Mouse (Mus musculus): ENCODE measurements at regions not wholly inside any gene's neighbourhood (a gene's known extent, or its start where the extent isn't known, plus 50 kb on each side); places are given as distances from the start of the nearest gene placed in this dataset.

DNA sequence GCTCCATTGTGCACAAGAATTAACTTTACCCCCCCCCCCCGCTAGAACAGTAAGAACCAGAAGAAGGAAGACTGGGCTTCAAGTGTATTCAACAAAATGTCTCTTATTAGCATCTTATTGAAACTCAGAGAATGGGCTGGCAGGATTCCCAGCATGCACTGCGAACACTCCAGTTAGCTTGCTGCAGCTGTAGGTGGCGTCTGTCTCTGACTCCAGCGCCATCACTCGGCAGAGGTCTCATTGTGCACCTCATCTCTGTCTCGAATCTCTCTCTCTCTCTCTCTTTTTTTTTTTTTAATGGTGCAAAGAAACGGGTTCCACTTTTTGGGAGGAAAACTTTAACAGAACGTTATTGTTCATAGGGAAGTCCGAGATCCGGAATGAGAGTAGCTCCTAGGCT lies 221.6 kb downstream of the Agtpbp1 start:
- WGBS: 45% methylated on average over 10 of the region's 10 CpGs
- H3K4me3 ChIP-seq (ENCODE audit: insufficient read depth, low read depth, low read length): no peak overlapping the region
- H3K4me1 ChIP-seq (ENCODE audit: control insufficient read depth, insufficient read depth, low read length): no peaks in the 10 kb centered on the region
- no peak for TF ChIP-seq CTCF (IDR thresholded peaks at IDR 0.05; ENCODE audit: insufficient read depth, low read depth, low read length)
- no peak for TF ChIP-seq POLR2A (IDR thresholded peaks at IDR 0.05; ENCODE audit: insufficient read depth, low read depth, low read length)
- no peak overlapping the region for H3K27ac ChIP-seq (ENCODE audit: insufficient read depth, low read depth, low read length)

DNA sequence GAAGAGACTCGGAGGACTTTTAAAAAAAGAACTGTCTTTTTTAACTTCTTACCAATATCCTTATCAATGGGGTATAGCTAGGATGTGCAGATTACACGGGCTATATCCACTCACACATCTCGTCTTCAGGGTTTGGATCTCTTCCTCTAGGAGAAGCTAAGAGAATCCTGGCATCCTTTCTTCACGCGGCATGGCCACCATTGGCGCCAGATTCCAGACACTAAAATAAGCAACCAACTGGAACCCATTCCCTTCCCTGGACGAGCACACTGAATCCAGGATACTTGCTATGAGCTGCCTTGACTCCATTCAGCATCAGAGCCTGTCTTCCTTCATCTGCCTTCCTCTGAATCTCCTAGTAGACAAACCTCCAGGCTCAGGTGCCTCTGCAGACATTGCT lies 223.7 kb downstream of the Agtpbp1 start:
- no peak overlapping the region for H3K4me3 ChIP-seq (ENCODE audit: insufficient read depth, low read depth, low read length)
- H3K4me1 ChIP-seq (ENCODE audit: control insufficient read depth, insufficient read depth, low read length): no peaks in the 10 kb centered on the region
- 88% methylated on average over 7 of the region's 7 CpGs for WGBS
- H3K27ac ChIP-seq (ENCODE audit: insufficient read depth, low read depth, low read length): no peak overlapping the region
- TF ChIP-seq CTCF (IDR thresholded peaks at IDR 0.05; ENCODE audit: insufficient read depth, low read depth, low read length) (no peak), POLR2A (IDR thresholded peaks at IDR 0.05; ENCODE audit: insufficient read depth, low read depth, low read length) (no peak)

DNA sequence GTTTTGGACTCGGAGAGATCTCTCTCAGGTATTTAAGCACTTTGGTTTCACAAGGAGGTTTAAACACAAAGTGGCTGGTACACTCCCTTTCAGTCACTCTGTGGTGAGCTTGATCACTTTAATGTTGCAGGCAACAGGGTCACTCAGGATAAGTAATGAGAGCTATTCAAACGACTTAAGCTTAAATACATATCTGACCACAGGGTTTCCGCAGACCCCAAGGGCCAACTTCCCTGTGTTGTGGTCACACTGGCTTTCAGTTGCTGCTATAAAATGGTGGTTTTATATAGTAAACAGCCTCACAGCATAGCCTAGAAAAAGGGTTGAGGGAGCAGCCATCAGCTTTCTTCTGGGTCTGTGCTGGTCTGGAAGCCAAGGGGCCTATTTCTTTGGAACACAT lies 225.0 kb downstream of the Agtpbp1 start:
- TF ChIP-seq CTCF (IDR thresholded peaks at IDR 0.05; ENCODE audit: insufficient read depth, low read depth, low read length): no peak
- no peak for TF ChIP-seq POLR2A (IDR thresholded peaks at IDR 0.05; ENCODE audit: insufficient read depth, low read depth, low read length)
- 75% methylated on average over 3 of the region's 3 CpGs for WGBS
- Histone ChIP-seq H3K4me1 (ENCODE audit: control insufficient read depth, insufficient read depth, low read length) (no peaks in the 10 kb centered on the region), H3K4me3 (ENCODE audit: insufficient read depth, low read depth, low read length) (no peak overlapping the region), H3K27ac (ENCODE audit: insufficient read depth, low read depth, low read length) (no peak overlapping the region)

DNA sequence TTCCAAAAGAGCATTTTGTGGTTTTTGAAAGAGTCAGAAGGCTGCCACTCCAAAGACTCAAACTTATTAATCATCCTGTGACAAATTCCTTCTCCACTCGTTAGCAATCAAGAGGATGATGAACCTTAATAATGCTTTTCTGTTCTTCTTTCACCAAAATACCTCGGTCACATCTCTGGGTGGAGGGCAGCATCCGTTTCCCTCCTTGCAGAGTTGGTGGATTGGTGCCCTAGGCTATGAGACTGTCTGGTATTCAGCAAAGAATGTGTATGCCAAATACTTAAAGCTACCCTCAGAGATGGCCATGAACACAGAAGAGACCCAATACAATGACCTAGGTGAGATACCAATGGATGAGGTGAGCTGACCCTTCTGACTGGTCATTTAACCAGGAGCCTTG lies 226.6 kb downstream of the Agtpbp1 start:
- no peak overlapping the region for H3K27ac ChIP-seq (ENCODE audit: insufficient read depth, low read depth, low read length)
- H3K4me3 ChIP-seq (ENCODE audit: insufficient read depth, low read depth, low read length): no peak overlapping the region
- H3K4me1 ChIP-seq (ENCODE audit: control insufficient read depth, insufficient read depth, low read length): no peaks in the 10 kb centered on the region
- no peak for TF ChIP-seq POLR2A (IDR thresholded peaks at IDR 0.05; ENCODE audit: insufficient read depth, low read depth, low read length)
- TF ChIP-seq CTCF (IDR thresholded peaks at IDR 0.05; ENCODE audit: insufficient read depth, low read depth, low read length): no peak
- WGBS: 77% methylated on average over 3 of the region's 3 CpGs

DNA sequence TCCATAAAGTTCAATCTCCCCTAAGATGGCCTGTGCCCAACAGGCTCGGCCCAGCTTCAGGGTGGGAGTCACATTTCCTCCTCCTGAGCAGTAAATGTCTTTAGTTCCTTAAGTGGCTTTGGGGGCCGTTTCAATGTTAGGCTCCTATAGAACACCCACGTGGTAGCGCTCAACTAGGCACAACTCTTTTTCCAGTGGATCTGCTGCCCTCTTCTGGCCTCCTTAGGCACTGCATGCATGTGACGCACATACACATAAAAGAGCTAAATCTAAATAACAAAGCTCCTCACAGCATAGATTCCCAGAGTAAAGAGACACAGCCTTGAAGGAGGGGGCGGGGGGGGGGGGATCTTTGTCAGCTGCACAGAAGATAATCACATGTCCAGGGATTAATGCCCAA lies 233.6 kb downstream of the Agtpbp1 start:
- TF ChIP-seq CTCF (IDR thresholded peaks at IDR 0.05; ENCODE audit: insufficient read depth, low read depth, low read length): no peak
- no peak for TF ChIP-seq POLR2A (IDR thresholded peaks at IDR 0.05; ENCODE audit: insufficient read depth, low read depth, low read length)
- Histone ChIP-seq H3K4me1 (ENCODE audit: control insufficient read depth, insufficient read depth, low read length) (no peaks in the 10 kb centered on the region), H3K4me3 (ENCODE audit: insufficient read depth, low read depth, low read length) (no peak overlapping the region), H3K27ac (ENCODE audit: insufficient read depth, low read depth, low read length) (no peak overlapping the region)
- WGBS: 54% methylated on average over 6 of the region's 6 CpGs

DNA sequence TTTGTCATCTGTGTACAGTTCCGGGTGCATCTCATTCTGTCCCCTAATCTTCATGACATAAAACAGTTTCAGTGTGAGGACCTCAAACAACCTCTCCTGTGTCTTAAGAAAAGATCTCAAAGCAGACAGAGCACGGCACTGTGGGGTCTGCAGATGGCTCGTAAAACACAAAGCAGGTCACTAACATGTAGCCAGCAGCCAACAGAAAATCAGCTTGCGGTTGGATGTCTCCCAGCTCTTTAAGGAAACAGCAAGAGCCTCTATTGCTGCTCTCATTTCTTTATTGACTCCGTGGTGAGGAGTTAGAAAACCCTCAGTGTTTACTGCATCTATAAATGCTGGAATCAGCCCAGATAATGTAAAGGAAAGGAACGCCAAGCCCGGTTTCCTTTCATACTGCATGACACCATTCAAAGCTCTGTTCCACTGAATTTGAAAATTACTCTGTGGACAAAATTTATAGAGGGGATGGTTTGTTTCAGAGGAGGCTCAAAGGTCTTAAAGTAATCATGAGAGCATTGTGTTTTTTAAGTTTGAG lies 234.3 kb downstream of the Agtpbp1 start:
- Histone ChIP-seq H3K27ac (ENCODE audit: insufficient read depth, low read depth, low read length) (no peak overlapping the region), H3K4me3 (ENCODE audit: insufficient read depth, low read depth, low read length) (no peak overlapping the region), H3K4me1 (ENCODE audit: control insufficient read depth, insufficient read depth, low read length) (no peaks in the 10 kb centered on the region)
- TF ChIP-seq POLR2A (IDR thresholded peaks at IDR 0.05; ENCODE audit: insufficient read depth, low read depth, low read length) (no peak), CTCF (IDR thresholded peaks at IDR 0.05; ENCODE audit: insufficient read depth, low read depth, low read length) (no peak)
- 51% methylated on average over 7 of the region's 7 CpGs for WGBS

DNA sequence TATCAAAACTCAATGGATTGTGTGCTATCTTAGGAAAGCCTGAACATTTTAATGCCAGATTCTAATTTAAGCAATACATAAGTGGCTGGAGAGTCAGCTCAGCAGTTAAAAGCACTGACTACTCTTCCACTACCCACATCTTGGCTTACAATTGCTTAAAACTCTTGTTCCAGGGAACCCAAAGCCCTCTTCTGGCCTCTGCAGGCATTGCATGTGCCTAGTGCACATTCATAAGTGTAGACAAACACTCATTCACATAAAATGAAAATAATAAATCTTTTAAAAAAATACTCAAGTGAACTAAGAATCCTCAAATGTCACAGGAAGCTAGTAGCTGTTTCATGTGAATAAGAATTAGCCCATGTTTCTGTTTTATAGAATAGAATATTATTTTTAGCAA lies 236.5 kb downstream of the Agtpbp1 start:
- TF ChIP-seq POLR2A (IDR thresholded peaks at IDR 0.05; ENCODE audit: insufficient read depth, low read depth, low read length): no peak
- no peak for TF ChIP-seq CTCF (IDR thresholded peaks at IDR 0.05; ENCODE audit: insufficient read depth, low read depth, low read length)
- no peak overlapping the region for H3K4me3 ChIP-seq (ENCODE audit: insufficient read depth, low read depth, low read length)
- H3K27ac ChIP-seq (ENCODE audit: insufficient read depth, low read depth, low read length): no peak overlapping the region
- no peaks in the 10 kb centered on the region for H3K4me1 ChIP-seq (ENCODE audit: control insufficient read depth, insufficient read depth, low read length)

DNA sequence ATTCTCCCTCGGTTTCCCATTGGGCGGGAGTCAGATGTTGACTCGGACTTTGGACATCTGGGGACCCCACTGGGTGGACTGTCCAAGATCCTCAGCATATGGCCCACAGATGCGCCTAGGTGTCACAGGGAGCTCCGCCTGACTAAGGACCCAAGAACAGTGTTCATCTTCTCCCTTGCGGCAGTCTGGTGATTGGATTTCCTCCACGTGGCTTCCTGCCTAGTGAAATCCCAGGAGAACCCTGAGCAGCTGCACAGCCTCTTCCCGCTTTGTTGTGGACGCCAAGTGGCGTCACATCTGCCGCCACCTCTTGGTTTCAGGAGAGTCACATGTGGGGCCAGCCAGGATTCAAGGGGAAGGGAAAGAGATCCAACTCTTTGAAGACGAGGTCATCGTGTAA lies 243.2 kb downstream of the Agtpbp1 start:
- TF ChIP-seq CTCF (IDR thresholded peaks at IDR 0.05; ENCODE audit: insufficient read depth, low read depth, low read length) (no peak), POLR2A (IDR thresholded peaks at IDR 0.05; ENCODE audit: insufficient read depth, low read depth, low read length) (no peak)
- 88% methylated on average over 13 of the region's 13 CpGs for WGBS
- Histone ChIP-seq H3K27ac (ENCODE audit: insufficient read depth, low read depth, low read length) (no peak overlapping the region), H3K4me1 (ENCODE audit: control insufficient read depth, insufficient read depth, low read length) (no peaks in the 10 kb centered on the region), H3K4me3 (ENCODE audit: insufficient read depth, low read depth, low read length) (no peak overlapping the region)

DNA sequence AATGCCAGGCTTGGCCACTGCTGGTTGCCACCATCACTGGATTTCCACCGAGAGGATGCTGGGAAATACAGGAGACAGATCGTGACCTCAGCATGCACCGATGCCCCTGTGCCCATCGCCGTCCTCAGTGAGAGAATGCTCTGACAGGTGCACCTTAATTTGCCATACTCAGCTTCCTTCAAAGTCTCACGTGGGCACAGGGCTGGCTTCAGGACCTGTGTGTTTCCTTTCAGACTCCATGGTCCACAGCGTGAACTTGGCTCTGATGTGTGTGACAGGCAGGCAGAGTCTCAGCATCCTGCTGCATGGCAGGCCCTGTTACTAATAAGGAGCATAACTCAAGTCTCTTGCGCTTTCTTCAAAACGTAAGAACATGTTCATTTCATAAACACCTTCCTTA lies 246.6 kb downstream of the Agtpbp1 start:
- Histone ChIP-seq H3K4me1 (ENCODE audit: control insufficient read depth, insufficient read depth, low read length) (no peaks in the 10 kb centered on the region), H3K4me3 (ENCODE audit: insufficient read depth, low read depth, low read length) (no peak overlapping the region), H3K27ac (ENCODE audit: insufficient read depth, low read depth, low read length) (no peak overlapping the region)
- 93% methylated on average over 9 of the region's 9 CpGs for WGBS
- no peak for TF ChIP-seq POLR2A (IDR thresholded peaks at IDR 0.05; ENCODE audit: insufficient read depth, low read depth, low read length)
- no peak for TF ChIP-seq CTCF (IDR thresholded peaks at IDR 0.05; ENCODE audit: insufficient read depth, low read depth, low read length)

DNA sequence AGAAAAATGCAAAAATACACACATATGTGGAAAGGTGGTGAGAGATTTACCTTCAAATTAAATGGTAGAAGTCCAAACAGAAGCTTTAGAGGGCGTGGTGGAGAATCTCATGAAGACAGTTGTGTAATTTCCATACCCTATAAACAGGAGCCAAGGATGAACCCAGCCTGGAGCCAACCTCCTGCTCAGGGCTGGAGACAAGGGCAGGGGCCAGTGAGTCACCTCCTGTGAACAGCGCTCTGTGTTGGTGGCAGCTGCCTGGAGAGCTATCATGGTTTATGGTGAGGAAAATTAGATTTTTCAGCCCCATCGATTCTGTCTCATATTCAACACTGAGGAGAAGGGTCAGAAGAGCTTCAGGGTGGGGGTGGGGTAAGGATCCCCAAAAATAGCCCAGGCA lies 261.1 kb downstream of the Agtpbp1 start:
- TF ChIP-seq CTCF (IDR thresholded peaks at IDR 0.05; ENCODE audit: insufficient read depth, low read depth, low read length) (no peak), POLR2A (IDR thresholded peaks at IDR 0.05; ENCODE audit: insufficient read depth, low read depth, low read length) (no peak)
- peaks cover 4% of the 10 kb centered on the region; the same call in 1 of the 2 replicates for H3K4me1 ChIP-seq (ENCODE audit: control insufficient read depth, insufficient read depth, low read length)
- 77% methylated on average over 3 of the region's 3 CpGs for WGBS
- no peak overlapping the region for H3K4me3 ChIP-seq (ENCODE audit: insufficient read depth, low read depth, low read length)
- no peak overlapping the region for H3K27ac ChIP-seq (ENCODE audit: insufficient read depth, low read depth, low read length)

Measured in olfactory bulb, adult 2 months (tissue).